Mouse (Mus musculus): ENCODE results near the gene 6430548M08Rik.

6430548M08Rik gene

GRCm38 (mm10) chr8:120110966-120111365 lies 3.0 kb upstream of the 6430548M08Rik start:
- no peak for DNase-seq

DNA sequence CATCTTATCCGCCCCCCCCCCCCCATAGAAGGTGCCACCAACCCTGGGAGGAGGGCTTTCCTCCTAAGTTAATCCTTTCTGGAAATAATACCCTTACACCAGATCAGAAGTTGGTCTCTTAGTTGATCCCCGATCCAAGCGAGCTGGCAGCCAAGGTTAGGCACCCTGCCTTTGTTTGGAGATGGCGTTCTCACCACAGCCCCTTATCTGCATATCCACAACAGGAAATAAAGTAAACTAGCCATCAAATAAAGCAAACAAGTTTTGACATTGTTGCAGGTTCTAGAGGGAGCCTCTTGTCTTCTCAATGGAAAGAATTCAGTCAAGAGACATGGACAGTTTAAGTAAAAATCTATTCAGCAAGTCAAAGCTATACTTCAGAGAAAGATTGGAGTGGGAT lies 2.6 kb upstream of the 6430548M08Rik start:
- no peak for DNase-seq

- DNase-seq, result no peak
Measured at GRCm38 (mm10) chr8:120112535-120112934, 1.4 kb upstream of the 6430548M08Rik start.

DNA sequence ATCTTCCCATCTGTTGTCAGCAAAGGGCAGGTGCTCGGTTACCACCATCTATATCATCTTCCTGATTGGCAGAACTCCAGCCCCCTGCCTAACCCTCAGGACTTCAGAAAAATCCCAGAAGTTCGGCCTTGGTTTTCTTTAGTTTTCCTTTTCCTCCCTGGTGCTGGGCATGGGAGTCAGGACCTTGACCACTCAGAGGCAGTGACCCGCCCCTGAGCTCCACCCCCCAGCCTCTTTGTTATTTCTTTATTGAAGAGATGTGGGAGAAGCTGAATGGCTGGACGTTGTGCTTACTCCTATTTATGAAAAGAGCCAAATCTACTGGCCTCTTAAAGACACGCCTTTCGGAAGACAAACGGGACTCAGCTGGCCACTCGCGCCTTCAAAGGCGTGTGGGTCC lies 646 bp upstream of the 6430548M08Rik start:
- DNase-seq, result peak; percentile 58

- DNase-seq, result peak; percentile 71
Measured at GRCm38 (mm10) chr8:120114315-120114841, 426 bp downstream of the 6430548M08Rik start.

DNA sequence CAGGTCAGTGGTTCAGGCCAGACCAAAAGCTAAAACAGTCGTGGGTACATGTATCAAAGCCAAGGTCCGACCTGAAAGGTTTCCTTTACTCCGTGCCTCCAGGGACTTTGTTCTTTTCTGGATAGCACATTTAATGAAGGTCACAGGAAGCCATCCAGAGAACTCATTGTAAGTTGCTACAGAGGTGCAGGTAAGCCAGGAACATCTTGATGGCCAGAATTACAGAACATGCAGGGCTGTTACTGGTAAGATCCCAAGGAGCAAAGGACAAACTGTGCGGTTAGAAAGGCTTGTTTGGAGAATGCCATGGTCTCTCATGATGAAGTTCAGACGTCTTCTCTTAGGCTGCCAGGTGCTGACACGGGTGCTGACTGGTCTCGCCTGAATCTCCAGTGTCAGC lies 2.6 kb downstream of the 6430548M08Rik start:
- no peak for DNase-seq

GRCm38 (mm10) chr8:120118162-120118561 lies 4.2 kb downstream of the 6430548M08Rik start:
- DNase-seq, result no peak

GRCm38 (mm10) chr8:120118847-120119246 lies 4.9 kb downstream of the 6430548M08Rik start:
- no peak for DNase-seq

GRCm38 (mm10) chr8:120119429-120119828 lies 5.5 kb downstream of the 6430548M08Rik start:
- DNase-seq, result no peak

GRCm38 (mm10) chr8:120119931-120120330 lies 6.0 kb downstream of the 6430548M08Rik start:
- no peak for DNase-seq

- no peak for DNase-seq
Measured at GRCm38 (mm10) chr8:120120951-120121350, 7.0 kb downstream of the 6430548M08Rik start.

DNA sequence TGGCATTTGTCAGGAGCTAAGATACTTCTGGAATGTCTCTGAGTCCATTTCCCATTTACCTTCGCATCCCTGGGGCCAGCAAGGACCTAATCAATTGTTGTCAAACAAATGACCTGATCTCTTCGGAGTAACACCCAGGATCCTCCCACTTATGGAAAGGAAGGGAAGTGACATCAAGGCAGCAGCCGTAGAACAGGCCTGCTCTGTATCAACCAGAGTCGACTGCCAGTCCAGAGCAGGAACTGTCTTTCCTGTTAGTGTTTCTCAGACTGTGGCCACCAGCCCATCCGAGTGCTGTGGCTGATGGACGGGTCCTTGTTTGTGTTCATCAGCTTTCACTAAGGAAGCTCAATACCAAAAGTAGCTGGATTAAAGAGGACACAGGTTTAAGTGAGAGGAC lies 10.3 kb downstream of the 6430548M08Rik start:
- no peak for DNase-seq

DNA sequence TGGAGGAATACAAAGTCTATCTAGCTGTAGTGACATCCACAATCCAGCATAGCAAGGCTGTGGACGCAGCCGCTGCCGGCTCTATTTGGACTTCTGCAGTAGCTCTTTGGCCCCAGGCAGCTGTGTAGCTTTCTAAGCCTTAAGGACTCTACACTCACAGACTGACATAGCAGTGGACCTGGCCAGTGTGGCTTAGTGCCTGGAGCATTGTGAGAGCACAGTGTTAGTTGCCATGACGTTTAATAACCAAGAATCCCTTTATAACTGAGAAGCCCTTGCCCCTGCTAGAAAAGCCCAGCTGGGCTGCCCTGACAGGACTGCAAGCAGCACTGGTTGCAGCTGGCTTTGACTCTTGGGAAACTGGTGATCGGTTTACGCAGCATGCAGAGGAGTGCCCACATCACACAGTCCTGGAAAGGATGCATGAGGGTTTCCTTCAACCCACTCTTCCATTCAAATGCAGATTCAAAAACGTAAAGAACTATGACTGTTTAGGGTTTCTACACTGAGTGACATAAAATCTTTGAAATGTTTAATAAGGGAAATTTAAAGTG lies 11.0 kb downstream of the 6430548M08Rik start:
- no peak for DNase-seq

DNA sequence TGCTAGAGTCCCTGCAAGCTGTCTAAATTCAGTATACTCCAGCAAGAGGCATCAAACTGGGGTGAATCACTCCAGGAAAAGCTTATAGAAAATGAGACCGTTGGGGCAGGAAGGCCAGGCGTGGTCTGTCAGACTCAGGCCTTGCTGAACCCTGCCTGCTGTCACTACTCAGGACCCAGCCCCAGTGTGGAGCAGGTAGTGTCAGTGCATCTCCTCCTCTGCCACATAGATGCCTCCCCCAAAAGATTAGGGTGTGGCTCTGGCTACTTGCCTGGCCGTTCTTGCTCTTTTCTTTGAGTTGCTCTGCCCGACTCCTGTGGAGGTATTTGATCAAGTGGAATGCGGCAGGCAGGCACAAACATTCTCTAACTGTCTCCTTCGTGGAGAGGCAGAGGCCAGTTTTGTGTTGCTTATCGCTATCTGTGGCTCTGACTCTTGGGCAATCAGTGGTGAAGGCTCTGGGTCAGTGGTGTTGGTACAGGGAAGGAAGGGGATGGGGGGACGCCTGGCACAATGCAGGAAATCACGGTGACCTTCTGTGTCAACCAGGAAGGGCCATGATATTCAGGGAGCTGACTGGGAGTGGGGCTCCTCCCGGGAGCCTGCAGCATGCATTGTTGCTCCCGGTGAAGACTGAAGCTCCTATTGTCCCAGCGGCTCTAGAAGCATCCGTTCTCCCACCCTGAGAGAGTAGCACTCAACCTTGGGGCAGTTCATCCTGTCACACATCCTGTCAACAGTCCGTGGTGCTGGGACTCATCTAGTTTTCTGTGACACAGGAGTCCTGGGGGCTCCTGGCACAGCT lies 12.6 kb downstream of the 6430548M08Rik start:
- DNase-seq, result no peak

- DNase-seq, result no peak
Measured at GRCm38 (mm10) chr8:120129547-120129946, 15.6 kb downstream of the 6430548M08Rik start.

- no peak for DNase-seq
Measured at GRCm38 (mm10) chr8:120131158-120131557, 17.2 kb downstream of the 6430548M08Rik start.

DNA sequence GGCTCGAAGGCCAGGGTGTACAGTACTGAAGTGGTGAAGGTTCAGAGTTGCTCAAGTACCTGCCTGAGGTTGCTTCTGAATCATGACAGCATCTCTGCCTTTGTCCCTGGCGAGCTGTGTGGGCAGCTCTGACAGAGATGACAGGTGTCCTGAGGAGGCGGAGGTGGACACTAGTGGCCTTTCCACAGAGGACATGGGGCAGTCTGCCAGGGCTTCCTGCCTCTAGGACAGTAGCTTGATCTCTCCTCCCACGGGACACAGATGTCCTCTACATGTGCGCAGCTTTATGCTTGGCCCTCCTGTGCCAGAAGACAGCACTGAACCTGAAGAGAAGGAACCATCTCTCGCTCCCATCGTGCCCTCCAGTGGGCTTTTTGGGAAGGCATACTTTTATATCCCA lies 19.2 kb downstream of the 6430548M08Rik start:
- peak; percentile 91 for DNase-seq

GRCm38 (mm10) chr8:120135687-120136086 lies 21.7 kb downstream of the 6430548M08Rik start:
- no peak for DNase-seq

- DNase-seq, result peak; percentile 68
Measured at GRCm38 (mm10) chr8:120136618-120137017, 22.7 kb downstream of the 6430548M08Rik start.

GRCm38 (mm10) chr8:120138958-120139357 lies 25.0 kb downstream of the 6430548M08Rik start:
- DNase-seq, result no peak

DNA sequence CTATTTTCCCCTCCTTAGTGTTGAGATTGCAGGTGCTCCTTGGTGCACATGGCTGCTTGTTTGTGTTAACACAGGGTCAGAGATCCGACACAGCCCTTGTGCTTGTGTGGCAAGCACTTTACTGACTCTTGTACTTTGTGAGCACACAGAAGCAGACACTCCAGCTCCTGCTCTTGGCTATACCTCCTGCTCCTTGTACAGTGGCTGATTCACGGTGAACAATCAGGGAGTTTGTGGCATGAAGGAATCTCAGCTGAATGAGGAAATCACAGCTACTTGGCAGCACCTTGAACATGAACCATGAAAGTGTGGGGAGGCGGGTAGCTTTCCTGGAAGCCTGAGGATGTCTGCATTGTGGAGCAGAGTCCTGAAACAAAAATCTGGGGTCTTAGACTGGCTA lies 26.8 kb downstream of the 6430548M08Rik start:
- no peak for DNase-seq

DNA sequence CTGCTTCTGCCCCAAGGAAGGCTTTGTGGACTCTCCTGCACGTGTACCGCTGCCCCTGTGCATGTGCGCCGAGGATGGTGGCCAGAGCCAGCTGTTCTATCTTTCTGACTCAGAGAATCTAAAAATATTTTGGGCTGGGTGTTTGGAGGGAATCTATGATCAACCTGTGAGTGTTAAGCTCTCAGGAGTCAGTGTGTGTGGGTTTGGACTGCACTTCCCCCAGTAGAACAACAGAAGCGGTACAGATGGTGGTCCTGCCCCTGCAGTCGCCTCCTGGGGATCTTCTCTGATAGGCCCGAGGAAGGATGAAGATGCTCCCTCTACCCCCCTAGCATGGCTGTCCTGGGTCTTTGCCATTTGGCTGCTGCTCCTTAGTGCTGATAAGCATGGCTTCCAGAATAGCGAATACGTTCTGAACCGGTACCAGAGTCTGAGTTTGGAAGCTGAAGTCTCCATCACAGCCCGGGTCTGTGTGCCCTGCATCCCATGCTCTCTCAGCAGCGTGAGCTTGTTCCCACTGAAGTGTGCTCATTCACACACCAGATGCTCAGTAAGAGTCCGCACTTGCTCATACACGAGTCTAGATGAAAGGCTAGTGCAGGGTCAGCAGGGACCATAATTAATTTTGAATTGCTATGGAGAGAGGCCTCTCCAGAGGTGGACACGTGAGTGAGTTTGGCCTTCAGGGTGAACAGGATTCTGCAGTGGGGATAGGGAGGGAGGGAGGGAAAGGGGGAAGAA lies 30.1 kb downstream of the 6430548M08Rik start:
- peak; percentile 57 for DNase-seq

DNA sequence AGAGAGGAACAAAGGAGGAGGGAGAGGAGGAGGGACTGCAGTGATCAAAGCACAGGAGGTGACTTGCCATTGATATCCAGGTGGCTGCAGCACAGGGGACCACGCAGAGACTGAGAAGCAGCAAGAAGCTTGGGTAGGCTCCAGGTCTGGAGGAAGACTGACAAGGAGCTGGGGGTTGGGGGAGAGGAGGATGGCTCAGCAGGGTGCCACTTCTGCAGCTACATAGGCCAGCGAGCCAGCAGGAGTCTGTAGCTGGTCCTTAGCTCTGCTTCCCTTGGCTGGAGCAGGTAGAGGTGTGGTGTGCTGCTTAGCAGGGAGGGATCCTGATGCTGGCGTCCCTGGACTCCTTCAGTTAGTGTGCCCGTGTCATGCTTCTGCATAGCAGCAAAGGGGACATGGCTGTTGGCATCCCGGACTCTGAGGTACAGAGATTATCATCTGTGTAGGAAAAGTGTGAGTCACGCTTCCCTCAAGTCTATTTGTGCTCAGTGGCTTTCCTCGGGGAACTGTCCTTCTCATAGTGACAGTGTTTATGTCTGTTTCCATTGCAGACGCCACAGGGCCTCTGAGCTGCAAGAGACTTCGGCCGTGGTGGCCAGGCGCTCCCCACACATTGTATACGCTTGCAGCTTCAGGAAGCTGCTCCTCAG lies 30.8 kb downstream of the 6430548M08Rik start:
- peak; percentile 58 for DNase-seq

Measured in cerebellum, adult 8-10 months (tissue).